Mouse (Mus musculus) naive thymus-derived CD4-positive, alpha-beta T cell, adult 2 months (primary cell): ENCODE data around the gene Kif2a.

Experiments
- DNase-seq: peaks from one replicate; pipeline ENCODE4 v3.0.0-alpha.2; 2011; ENCODE audit warnings: low read depth

The Kif2a gene

GRCm38 (mm10) chr13:107021461-107022265 is at the start of gene Kif2a:
Kif2a (minus strand) TSS chr13:107022126.
- peak; percentile 69 for DNase-seq

GRCm38 (mm10) chr13:107069061-107069460 is 47.1 kb upstream of the Kif2a start:
- DNase-seq: no peak

GRCm38 (mm10) chr13:107065098-107065855 is 43.4 kb upstream of the Kif2a start:
- no peak for DNase-seq

- DNase-seq: no peak
Observed at GRCm38 (mm10) chr13:107064263-107064662, 42.3 kb upstream of the Kif2a start.

- DNase-seq: no peak
Observed at GRCm38 (mm10) chr13:107063115-107063807, 41.3 kb upstream of the Kif2a start.

GRCm38 (mm10) chr13:107060098-107060497 is 38.2 kb upstream of the Kif2a start:
- no peak for DNase-seq

- DNase-seq: peak; percentile 92
Observed at GRCm38 (mm10) chr13:107059460-107059859, 37.5 kb upstream of the Kif2a start.

- peak; percentile 89 for DNase-seq
Observed at GRCm38 (mm10) chr13:107056318-107056717, 34.4 kb upstream of the Kif2a start.

- DNase-seq: no peak
Observed at GRCm38 (mm10) chr13:107054496-107054895, 32.6 kb upstream of the Kif2a start.

- DNase-seq: no peak
Observed at GRCm38 (mm10) chr13:107051342-107051741, 29.4 kb upstream of the Kif2a start.

- no peak for DNase-seq
Observed at GRCm38 (mm10) chr13:107044229-107044628, 22.3 kb upstream of the Kif2a start.

- no peak for DNase-seq
Observed at GRCm38 (mm10) chr13:107042551-107042950, 20.6 kb upstream of the Kif2a start.

GRCm38 (mm10) chr13:107039493-107039892 is 17.6 kb upstream of the Kif2a start:
- no peak for DNase-seq

- no peak for DNase-seq
Observed at GRCm38 (mm10) chr13:107038346-107038745, 16.4 kb upstream of the Kif2a start.

GRCm38 (mm10) chr13:107035511-107036113 is 13.7 kb upstream of the Kif2a start:
- no peak for DNase-seq

- no peak for DNase-seq
Observed at GRCm38 (mm10) chr13:107035078-107035477, 13.2 kb upstream of the Kif2a start.

- no peak for DNase-seq
Observed at GRCm38 (mm10) chr13:107034028-107034920, 12.3 kb upstream of the Kif2a start.

GRCm38 (mm10) chr13:107031228-107031627 is 9.3 kb upstream of the Kif2a start:
- DNase-seq: no peak

- no peak for DNase-seq
Observed at GRCm38 (mm10) chr13:107027218-107027617, 5.3 kb upstream of the Kif2a start.

- DNase-seq: no peak
Observed at GRCm38 (mm10) chr13:107025663-107026062, 3.7 kb upstream of the Kif2a start.
